ENCODE assay signal across 8 mouse cellular contexts in genomic region chr14:8665636-8666411, GRCm38 (mm10). TPM values are rescaled to one million over a fixed set of nuclear protein-coding genes. Genes with fewer than 3 reads are reported as not detected.
DNase-seq lines count a peak whose midpoint lies in the region; ATAC-seq and TF ChIP-seq lines count a peak whose summit lies in the region.

4930452B06Rik (minus strand) TSS chr14:8666240.

- peak within 1 kb of the TSS; percentile 41 for H3K4me3 ChIP-seq in cortical plate, adult 2 months (ENCODE audit: insufficient read depth, low read length)
- peak within 1 kb of the TSS; percentile 59 for H3K4me3 ChIP-seq in intestine, embryonic 14.5 days (ENCODE audit: low read depth, low read length)

- H3K9ac ChIP-seq in intestine, embryonic 14.5 days (ENCODE audit: low read length): peak within 1 kb of the TSS; percentile 74

- H3K4me1 ChIP-seq in cortical plate, adult 2 months (ENCODE audit: control insufficient read depth, insufficient read depth, low read length): no peaks in the 10 kb centered on the region; the same call in 1 of the 2 replicates
- no peaks in the 10 kb centered on the region for H3K4me1 ChIP-seq in intestine, embryonic 14.5 days (replicated peaks; ENCODE audit: control insufficient read depth, insufficient read depth, low read length)

- H3K27me3 ChIP-seq in intestine, embryonic 14.5 days (replicated peaks; ENCODE audit: control insufficient read depth, insufficient read depth, low read length): no peaks in the 10 kb centered on the region

- peak; percentile 99 for ATAC-seq in intestine, embryonic 14.5 days (replicated peaks; ENCODE audit: low FRiP score, low TSS enrichment, low read depth)
- peak; percentile 71 for ATAC-seq in megakaryocyte progenitor cell, adult 5-6 weeks (replicated peaks; ENCODE audit: poor library complexity)

- TF ChIP-seq POLR2A in cortical plate, adult 2 months (IDR thresholded peaks at IDR 0.05; ENCODE audit: extremely low read depth, insufficient read depth, low read length): 0 out of 2 replicates have a peak, but pooled peaks have one; percentile 11

- H3K36me3 ChIP-seq in intestine, embryonic 14.5 days (ENCODE audit: control insufficient read depth, insufficient read depth, low read length): no peaks in the 10 kb centered on the region

- DNase-seq in adrenal gland, adult (ENCODE audit: inconsistent age in 2 of 2, low spot score in 1 of 2): peak; percentile 56 to 84
- peak; percentile 24 to 32 for DNase-seq in gastrocnemius, postnatal 36 days
- peak; percentile 86 for DNase-seq in intestine, embryonic 14.5 days (ENCODE audit: low spot score)
- DNase-seq in left cerebral cortex, adult 9 months (ENCODE audit: low spot score in 2 of 2): peak; percentile 33 to 75
- peak; percentile 87 for DNase-seq in right cerebral cortex, postnatal 4 days
- no peak for DNase-seq in c-Kit-positive CD71-positive TER-119-positive erythroid progenitor cells, embryonic 14.5 days (ENCODE audit: low spot score)

- no peaks in the 10 kb centered on the region for H3K9me3 ChIP-seq in intestine, embryonic 14.5 days (ENCODE audit: control insufficient read depth, low read length)

- intact Hi-C loops in gastrocnemius, postnatal 36 days (cut with DNase I): no loop called here

- 2% methylated on average over 45 of the region's 45 CpGs for WGBS in intestine, embryonic 14.5 days

- no peak within 1 kb of the TSS for H3K27ac ChIP-seq in cortical plate, adult 2 months (ENCODE audit: insufficient read depth, low read length)
- H3K27ac ChIP-seq in intestine, embryonic 14.5 days (ENCODE audit: low read depth): no peak within 1 kb of the TSS

- no peak for TF ChIP-seq CTCF in cortical plate, adult 2 months (IDR thresholded peaks at IDR 0.05; ENCODE audit: extremely low read depth, insufficient read depth, low read length)

- H3K4me2 ChIP-seq in intestine, embryonic 14.5 days (ENCODE audit: low read length): peak within 1 kb of the TSS; percentile 82

RNA-seq across cellular contexts. Expression of gene 4930452B06Rik, which starts in this region (rescaled TPM):
- 3.8 and 4.6 TPM in 2 replicates for polyA plus RNA-seq in cortical plate, adult 2 months (2012; rRNA removed)
- total RNA-seq in gastrocnemius, postnatal 36 days (2021): under 1 TPM; 0.10 to 0.17 TPM
- 8.3 and 9.4 TPM in 2 replicates for polyA plus RNA-seq in intestine, embryonic 14.5 days (2014; fragmentation: Nextera tagmentation; extraction: Ambion mirVana)
- not detected in 2 replicates for total RNA-seq in megakaryocyte progenitor cell, adult 5-6 weeks (2015)
- total RNA-seq in megakaryocyte progenitor cell, adult 5-6 weeks (2017): not detected in 2 replicates

Comparison
In these comparisons a context has a peak if more than half of its experiments do, and no peak if none do; other contexts are left out.
1. Peak in DNase-seq in gastrocnemius, postnatal 36 days; RNA of the gene not detected or under 1 TPM.
2. Peak in ATAC-seq in megakaryocyte progenitor cell, adult 5-6 weeks; RNA of the gene not detected or under 1 TPM.